Mouse (Mus musculus): ENCODE results near the gene Gas2l1. TPM values are rescaled to one million over a fixed set of nuclear protein-coding genes. Genes with fewer than 3 reads are reported as not detected.

Gene Gas2l1
- total and polyA plus RNA-seq, 3 experiments = 41.1 to 89.0 TPM; not detected in 1

DNA sequence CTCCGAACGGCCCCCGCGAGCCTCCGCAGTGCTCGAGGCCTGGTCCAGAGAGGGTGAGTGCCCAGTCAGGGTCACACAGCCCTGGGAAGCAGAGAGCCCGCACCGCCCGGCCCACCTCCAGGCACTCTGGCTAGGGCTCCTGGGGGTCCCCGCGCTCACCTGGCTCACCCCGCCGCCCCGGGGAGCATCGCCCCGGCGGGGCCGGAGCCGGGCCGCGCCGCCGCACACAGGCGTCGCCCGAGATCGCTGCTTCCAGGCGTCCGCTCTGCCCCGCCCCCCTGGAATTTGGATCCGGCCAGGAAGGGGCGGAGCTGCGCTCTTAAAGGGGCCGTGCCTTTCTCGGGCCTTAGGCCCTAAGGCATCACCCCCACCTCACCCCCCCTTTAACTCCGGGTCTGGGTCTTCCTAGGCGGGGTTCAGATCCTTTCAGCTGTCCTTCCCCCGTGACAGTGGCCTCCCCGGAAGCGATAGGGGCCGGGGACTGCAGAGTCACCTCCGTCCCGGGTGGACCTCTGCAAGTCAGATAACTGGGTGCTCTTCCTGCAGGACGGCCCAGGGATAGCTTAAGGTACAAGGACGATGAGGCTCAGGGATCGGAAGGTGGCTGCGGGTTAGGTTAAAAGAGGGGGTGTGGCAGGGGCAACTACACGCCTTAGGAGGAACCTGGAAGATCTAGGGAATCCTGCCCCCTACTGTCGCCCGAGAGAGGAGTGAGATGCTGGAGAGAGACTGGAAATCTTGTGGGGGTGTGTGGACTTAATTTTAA lies at the start of gene Gas2l1 (continued):
- no peak for TF ChIP-seq MEF2A (IDR thresholded peaks at IDR 0.05; ENCODE audit: extremely low read depth, insufficient replicate concordance, low read depth, low read length, poor library complexity, severe bottlenecking)
- no peak for TF ChIP-seq USF2 (IDR thresholded peaks at IDR 0.05; ENCODE audit: borderline replicate concordance in 1 of 2, insufficient read depth in 1 of 2, low read depth in 1 of 2, low read length in 2 of 2)
- peak; percentile 53; the same call in 1 of the 2 replicates for TF ChIP-seq TCF12 (IDR thresholded peaks at IDR 0.05; ENCODE audit: low read depth, low read length)

DNA sequence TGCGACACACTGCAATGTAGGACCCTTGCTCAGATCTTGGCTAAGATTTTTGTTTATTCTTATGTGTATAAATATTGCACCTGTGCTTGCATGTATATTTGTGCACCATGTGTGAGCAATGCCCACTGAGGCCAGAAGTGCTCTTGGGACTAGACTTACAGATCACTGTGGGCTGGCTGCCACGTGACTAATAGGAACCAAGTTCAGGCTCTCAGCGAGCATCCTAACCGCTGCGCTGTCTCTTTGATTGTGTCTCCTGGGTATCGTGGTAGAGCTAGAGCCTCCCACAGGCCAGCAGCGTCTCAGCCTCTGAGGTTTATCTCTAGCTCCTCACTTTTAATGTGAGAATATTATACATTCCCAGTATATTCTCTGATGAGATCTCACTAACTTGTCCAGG lies 48.5 kb upstream of the Gas2l1 start:
- no peaks in the 10 kb centered on the region for H3K4me1 ChIP-seq (ENCODE audit: control insufficient read depth in 1 of 2, insufficient read depth in 2 of 2, low read length in 2 of 2)
- TF ChIP-seq USF1 (IDR thresholded peaks at IDR 0.05; ENCODE audit: low read depth, low read length) (peak; percentile 27; the same call in 1 of the 2 replicates), USF2 (IDR thresholded peaks at IDR 0.05; ENCODE audit: borderline replicate concordance in 1 of 2, insufficient read depth in 1 of 2, low read depth in 1 of 2, low read length in 2 of 2) (no peak), ZKSCAN1 (IDR thresholded peaks at IDR 0.05; ENCODE audit: low read depth, low read length) (no peak), SMC3 (IDR thresholded peaks at IDR 0.05; ENCODE audit: low read depth, low read length) (no peak), TAL1 (IDR thresholded peaks at IDR 0.05; ENCODE audit: low read length) (no peak)
- no peaks in the 10 kb centered on the region for H3K9me3 ChIP-seq (replicated peaks; ENCODE audit: insufficient read depth, low read length)
- H3K36me3 ChIP-seq (ENCODE audit: control insufficient read depth in 1 of 2, insufficient read depth in 2 of 2, low read length in 2 of 2) = no peaks in the 10 kb centered on the region; a peak in 1 of 4 replicates
- DNase-seq (ENCODE audit: low read depth, low spot score) = no peak
- H3K9ac ChIP-seq (ENCODE audit: control insufficient read depth, low read depth, low read length, poor library complexity, severe bottlenecking) = no peak overlapping the region
- no peak overlapping the region for H3K4me3 ChIP-seq (ENCODE audit: control insufficient read depth in 1 of 2, insufficient read depth in 1 of 2, low read depth in 2 of 2, low read length in 2 of 2)
- H3K27me3 ChIP-seq (ENCODE audit: control insufficient read depth in 1 of 2, insufficient read depth in 2 of 2, low read length in 2 of 2) = no peaks in the 10 kb centered on the region
- H3K79me2 ChIP-seq (ENCODE audit: control insufficient read depth, insufficient read depth, low read length, poor library complexity) = no peaks in the 10 kb centered on the region
- no peak overlapping the region for H3K27ac ChIP-seq (ENCODE audit: control insufficient read depth, low read depth, low read length)

DNA sequence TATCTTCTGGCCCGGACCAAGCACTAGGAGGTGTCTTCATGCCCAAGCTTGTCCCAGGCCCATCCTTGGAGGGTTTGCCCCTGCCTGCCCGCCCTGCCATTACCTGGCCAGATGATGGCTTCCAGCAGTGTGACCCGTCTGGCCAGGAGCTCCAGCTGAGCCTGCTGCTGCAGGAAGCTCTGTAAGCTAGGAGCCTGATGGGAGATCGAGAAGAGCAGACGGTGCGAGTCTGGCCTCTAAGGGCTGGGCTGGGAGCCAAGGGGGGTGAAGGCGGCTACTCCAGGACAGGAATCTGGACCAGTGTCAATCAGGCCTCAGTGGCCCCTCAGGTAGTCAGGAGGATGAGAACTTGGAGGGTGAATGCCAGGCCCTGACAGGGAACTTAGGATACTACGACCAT lies 44.3 kb upstream of the Gas2l1 start:
- TF ChIP-seq E2F4 (IDR thresholded peaks at IDR 0.05; ENCODE audit: borderline replicate concordance, low read depth, low read length) = no peak
- TF ChIP-seq HCFC1 (IDR thresholded peaks at IDR 0.05; ENCODE audit: low read depth, low read length) = no peak
- no peak for TF ChIP-seq KAT2A (conservative IDR thresholded peaks at IDR 0.05; ENCODE audit: low read depth, low read length)
- Histone ChIP-seq H3K9ac (ENCODE audit: control insufficient read depth, low read depth, low read length, poor library complexity, severe bottlenecking) (no peak overlapping the region), H3K9me3 (replicated peaks; ENCODE audit: insufficient read depth, low read length) (no peaks in the 10 kb centered on the region), H3K27ac (ENCODE audit: control insufficient read depth, low read depth, low read length) (no peak overlapping the region), H3K4me1 (ENCODE audit: control insufficient read depth in 1 of 2, insufficient read depth in 2 of 2, low read length in 2 of 2) (no peaks in the 10 kb centered on the region), H3K79me2 (ENCODE audit: control insufficient read depth, insufficient read depth, low read length, poor library complexity) (no peaks in the 10 kb centered on the region), H3K27me3 (ENCODE audit: control insufficient read depth in 1 of 2, insufficient read depth in 2 of 2, low read length in 2 of 2) (no peaks in the 10 kb centered on the region), H3K36me3 (ENCODE audit: control insufficient read depth in 1 of 2, insufficient read depth in 2 of 2, low read length in 2 of 2) (no peaks in the 10 kb centered on the region; a peak in 1 of 4 replicates), H3K4me3 (ENCODE audit: control insufficient read depth in 1 of 2, insufficient read depth in 1 of 2, low read depth in 2 of 2, low read length in 2 of 2) (no peak overlapping the region)
- no peak for DNase-seq (ENCODE audit: low read depth, low spot score)
